Mouse (Mus musculus) neural tube, embryonic 15.5 days (tissue): ENCODE measurements around the gene Paqr8. TPM values are rescaled to one million over a fixed set of nuclear protein-coding genes. Genes with fewer than 3 reads are reported as not detected.
"Not testable (repeated sequence)": the region's sequence is repeated elsewhere in the genome, so short reads cannot be mapped to it uniquely, and the experiment has no call there.

Experiments used
- ATAC-seq: fragments of 200-750 bp; cut with Nextera tagmentation; 2 replicates; pipeline ENCODE4 v1.8.0; 2017; ENCODE audit warnings: mild to moderate bottlenecking, moderate TSS enrichment, moderate library complexity; ENCODE audit not compliant: low FRiP score
- H3K27ac ChIP-seq: fragments of 300-500 bp; sonication (generic); replicated peaks from 2 replicates; pipeline ENCODE4 v1.5.1; 2015; ENCODE audit warnings: mild to moderate bottlenecking, inconsistent platforms
- H3K27me3 ChIP-seq: fragments of 300-500 bp; sonication (generic); replicated peaks from 2 replicates; pipeline ENCODE4 v1.6.1; 2015; ENCODE audit warnings: inconsistent platforms
- H3K36me3 ChIP-seq: fragments of 300-500 bp; sonication (generic); 2 replicates; pipeline ENCODE4 v1.6.1; 2015; ENCODE audit warnings: inconsistent platforms
- H3K4me1 ChIP-seq: fragments of 300-500 bp; sonication (generic); 2 replicates; pipeline ENCODE4 v1.6.1; 2015; ENCODE audit warnings: inconsistent platforms
- H3K4me2 ChIP-seq: fragments of 300-500 bp; sonication (generic); 2 replicates; pipeline ENCODE4 v1.6.1; 2015; ENCODE audit warnings: inconsistent platforms, mild to moderate bottlenecking, moderate library complexity
- H3K4me3 ChIP-seq: fragments of 300-500 bp; sonication (generic); replicated peaks from 2 replicates; pipeline ENCODE4 v1.5.1; 2015; ENCODE audit warnings: mild to moderate bottlenecking, inconsistent platforms
- H3K9ac ChIP-seq: fragments of 300-500 bp; sonication (generic); replicated peaks from 2 replicates; pipeline ENCODE4 v1.6.1; 2015; ENCODE audit warnings: mild to moderate bottlenecking, inconsistent platforms
- H3K9me3 ChIP-seq: fragments of 300-500 bp; sonication (generic); replicated peaks from 2 replicates; pipeline ENCODE4 v1.6.1; 2016; ENCODE audit warnings: inconsistent platforms
- WGBS: fragments of 180-500 bp; shearing (Covaris S2); methylation state at CpG from one replicate; pipeline ENCODE4 v1.1.7; 2015; ENCODE audit warnings: mixed read lengths; 5-methylcytosine and 5-hydroxymethylcytosine counted together
- polyA plus RNA-seq: library from polyadenylated mRNA; unstranded; fragments of >200 nt; fragmentation: Nextera tagmentation; extraction: Ambion mirVana; gene quantifications from 2 replicates; pipeline ENCODE4 v1.2.1, GENCODE M21; 2015

Paqr8 gene
- polyA plus RNA-seq, 1 experiment from 2014 or later = 25.8 TPM

- Histone ChIP-seq H3K9ac (no peak overlapping the region), H3K27ac (peak overlapping the region; percentile 46; the same call in 1 of the 2 replicates), H3K36me3 (no peaks in the 10 kb centered on the region), H3K4me3 (no peak overlapping the region), H3K4me1 (peaks cover 7% of the 10 kb centered on the region; the same call in 1 of the 2 replicates), H3K27me3 (no peaks in the 10 kb centered on the region), H3K4me2 (no peak overlapping the region; the same call in 1 of the 2 replicates), H3K9me3 (no peaks in the 10 kb centered on the region)
- peak; percentile 33; the same call in 1 of the 2 replicates for ATAC-seq
- WGBS = 52% methylated on average over 13 of the region's 13 CpGs
Observed at GRCm38 (mm10) chr1:20912527-20913171, 22.2 kb downstream of the Paqr8 start.

- H3K36me3 ChIP-seq = no peaks in the 10 kb centered on the region
- no peak for ATAC-seq
- no peak overlapping the region for H3K27ac ChIP-seq
- no peak overlapping the region for H3K4me3 ChIP-seq
- WGBS = 98% methylated on average over 3 of the region's 3 CpGs
- H3K9ac ChIP-seq = no peak overlapping the region
- H3K4me2 ChIP-seq = no peak overlapping the region
- H3K9me3 ChIP-seq = no peaks in the 10 kb centered on the region
- no peaks in the 10 kb centered on the region for H3K27me3 ChIP-seq
- peaks cover 12% of the 10 kb centered on the region for H3K4me1 ChIP-seq
Observed at GRCm38 (mm10) chr1:20914769-20915168, 24.4 kb downstream of the Paqr8 start.

GRCm38 (mm10) chr1:20915608-20916007, 25.2 kb downstream of the Paqr8 start:
- ATAC-seq = no peak
- H3K36me3 ChIP-seq = no peaks in the 10 kb centered on the region
- H3K9me3 ChIP-seq = no peaks in the 10 kb centered on the region
- H3K4me2 ChIP-seq = no peak overlapping the region
- H3K4me3 ChIP-seq = no peak overlapping the region
- no peak overlapping the region for H3K9ac ChIP-seq
- peaks cover 13% of the 10 kb centered on the region for H3K4me1 ChIP-seq
- no peak overlapping the region for H3K27ac ChIP-seq
- H3K27me3 ChIP-seq = no peaks in the 10 kb centered on the region
- WGBS = 77% methylated on average over 5 of the region's 5 CpGs

- Histone ChIP-seq H3K4me2 (no peak overlapping the region), H3K36me3 (no peaks in the 10 kb centered on the region), H3K4me1 (peaks cover 8% of the 10 kb centered on the region), H3K4me3 (no peak overlapping the region), H3K9ac (no peak overlapping the region), H3K27me3 (no peaks in the 10 kb centered on the region), H3K27ac (no peak overlapping the region), H3K9me3 (no peaks in the 10 kb centered on the region)
- WGBS = 85% methylated on average over 6 of the region's 6 CpGs
- ATAC-seq = no peak
Observed at GRCm38 (mm10) chr1:20917496-20918050, 27.2 kb downstream of the Paqr8 start.

GRCm38 (mm10) chr1:20919728-20920127, 29.3 kb downstream of the Paqr8 start:
- Histone ChIP-seq H3K4me3 (no peak overlapping the region), H3K36me3 (no peaks in the 10 kb centered on the region), H3K9ac (no peak overlapping the region), H3K9me3 (no peaks in the 10 kb centered on the region), H3K4me2 (no peak overlapping the region), H3K4me1 (peaks cover 18% of the 10 kb centered on the region), H3K27me3 (no peaks in the 10 kb centered on the region), H3K27ac (no peak overlapping the region)
- 69% methylated on average over 2 of the region's 2 CpGs for WGBS
- no peak for ATAC-seq

GRCm38 (mm10) chr1:20921081-20921528, 30.7 kb downstream of the Paqr8 start:
- peaks cover 18% of the 10 kb centered on the region for H3K4me1 ChIP-seq
- no peaks in the 10 kb centered on the region for H3K9me3 ChIP-seq
- WGBS = 86% methylated on average over 10 of the region's 10 CpGs
- H3K27me3 ChIP-seq = no peaks in the 10 kb centered on the region
- no peak overlapping the region for H3K4me2 ChIP-seq
- no peaks in the 10 kb centered on the region for H3K36me3 ChIP-seq
- no peak overlapping the region for H3K4me3 ChIP-seq
- H3K27ac ChIP-seq = no peak overlapping the region
- ATAC-seq = no peak
- no peak overlapping the region for H3K9ac ChIP-seq

- ATAC-seq = peak; percentile 51
- 62% methylated on average over 11 of the region's 11 CpGs for WGBS
Observed at GRCm38 (mm10) chr1:20922612-20923399, 32.4 kb downstream of the Paqr8 start.

GRCm38 (mm10) chr1:20925324-20925723, 34.9 kb downstream of the Paqr8 start:
- H3K36me3 ChIP-seq, H3K9ac ChIP-seq, H3K4me2 ChIP-seq, H3K4me3 ChIP-seq, H3K9me3 ChIP-seq, H3K27me3 ChIP-seq, H3K27ac ChIP-seq, ATAC-seq: not testable (repeated sequence)
- 90% methylated on average over 7 of the region's 7 CpGs for WGBS
- H3K4me1 ChIP-seq = peaks cover 12% of the 10 kb centered on the region

More at GRCm38 (mm10) chr1:20922612-20923399, 32.4 kb downstream of the Paqr8 start:
- H3K4me3 ChIP-seq = no peak overlapping the region
- peaks cover 18% of the 10 kb centered on the region for H3K4me1 ChIP-seq
- no peaks in the 10 kb centered on the region for H3K36me3 ChIP-seq
- H3K9me3 ChIP-seq = no peaks in the 10 kb centered on the region
- no peak overlapping the region for H3K4me2 ChIP-seq
- H3K27me3 ChIP-seq = no peaks in the 10 kb centered on the region
- 0 out of 2 replicates have a peak overlapping the region, but pooled peaks have one; percentile 3 for H3K27ac ChIP-seq
- H3K9ac ChIP-seq = no peak overlapping the region

GRCm38 (mm10) chr1:20925926-20926325, 35.5 kb downstream of the Paqr8 start:
- Histone ChIP-seq H3K27me3 (no peaks in the 10 kb centered on the region), H3K9me3 (no peaks in the 10 kb centered on the region), H3K36me3 (no peaks in the 10 kb centered on the region), H3K4me1 (peaks cover 12% of the 10 kb centered on the region), H3K4me2 (no peak overlapping the region), H3K9ac (no peak overlapping the region), H3K27ac (no peak overlapping the region), H3K4me3 (no peak overlapping the region)
- ATAC-seq = no peak
- WGBS = 98% methylated on average over 4 of the region's 4 CpGs

- 85% methylated on average over 4 of the region's 4 CpGs for WGBS
- Histone ChIP-seq H3K9ac (no peak overlapping the region), H3K27ac (no peak overlapping the region), H3K9me3 (no peaks in the 10 kb centered on the region), H3K36me3 (no peaks in the 10 kb centered on the region), H3K4me2 (no peak overlapping the region), H3K4me1 (peaks cover 12% of the 10 kb centered on the region), H3K4me3 (no peak overlapping the region), H3K27me3 (no peaks in the 10 kb centered on the region)
- no peak for ATAC-seq
Observed at GRCm38 (mm10) chr1:20926376-20926775, 36.0 kb downstream of the Paqr8 start.

- Histone ChIP-seq H3K4me1 (peaks cover 2% of the 10 kb centered on the region; the same call in 1 of the 2 replicates), H3K36me3 (no peaks in the 10 kb centered on the region; the same call in 1 of the 2 replicates), H3K27ac (no peak overlapping the region), H3K27me3 (no peaks in the 10 kb centered on the region), H3K4me3 (no peak overlapping the region), H3K9ac (no peak overlapping the region), H3K9me3 (no peaks in the 10 kb centered on the region), H3K4me2 (no peak overlapping the region)
- no peak for ATAC-seq
- 34% methylated on average over 4 of the region's 4 CpGs for WGBS
Observed at GRCm38 (mm10) chr1:20928487-20928886, 38.1 kb downstream of the Paqr8 start.
